Mouse (Mus musculus) liver, embryonic 12.5 days (tissue): ENCODE data around the gene Gnat3. TPM values are rescaled to one million over a fixed set of nuclear protein-coding genes. Genes with fewer than 3 reads are reported as not detected.

Experiments used
- ATAC-seq: fragments of 200-750 bp; cut with Nextera tagmentation; 2 replicates; pipeline ENCODE4 v1.8.0; 2017; ENCODE audit warnings: moderate number of reproducible peaks, mild to moderate bottlenecking, moderate library complexity
- H3K27ac ChIP-seq: fragments of 300-500 bp; sonication (generic); 2 replicates; pipeline ENCODE4 v1.5.1; 2016; ENCODE audit warnings: mild to moderate bottlenecking
- H3K27me3 ChIP-seq: fragments of 300-500 bp; sonication (generic); replicated peaks from 2 replicates; pipeline ENCODE4 v1.6.1; 2016; ENCODE audit warnings: mild to moderate bottlenecking, moderate library complexity
- H3K36me3 ChIP-seq: fragments of 300-500 bp; sonication (generic); 2 replicates; pipeline ENCODE4 v1.6.1; 2016; ENCODE audit warnings: mild to moderate bottlenecking, moderate library complexity
- H3K4me1 ChIP-seq: fragments of 300-500 bp; sonication (generic); 2 replicates; pipeline ENCODE4 v1.6.1; 2016
- H3K4me2 ChIP-seq: fragments of 300-500 bp; sonication (generic); 2 replicates; pipeline ENCODE4 v1.6.1; 2016; ENCODE audit warnings: mild to moderate bottlenecking, moderate library complexity
- H3K4me3 ChIP-seq: fragments of 300-500 bp; sonication (generic); 2 replicates; pipeline ENCODE4 v1.5.1; 2016; ENCODE audit warnings: mild to moderate bottlenecking, moderate library complexity
- H3K9ac ChIP-seq: fragments of 300-500 bp; sonication (generic); 2 replicates; pipeline ENCODE4 v1.6.1; 2016; ENCODE audit warnings: mild to moderate bottlenecking, moderate library complexity
- H3K9me3 ChIP-seq: fragments of 300-500 bp; sonication (generic); replicated peaks from 2 replicates; pipeline ENCODE4 v1.6.1; 2016; ENCODE audit warnings: mild to moderate bottlenecking, moderate library complexity
- WGBS: fragments of 180-500 bp; shearing (Covaris S2); methylation state at CpG from one replicate; pipeline ENCODE4 v1.1.7; 2016; ENCODE audit not compliant: insufficient replicate concordance; 5-methylcytosine and 5-hydroxymethylcytosine counted together
- polyA plus RNA-seq: library from polyadenylated mRNA; unstranded; fragments of >200 nt; fragmentation: Nextera tagmentation; extraction: Ambion mirVana; gene quantifications from 2 replicates; pipeline ENCODE4 v1.2.1, GENCODE M21; 2016

Gnat3 gene
- polyA plus RNA-seq, 1 experiment from 2014 or later = not detected

DNA sequence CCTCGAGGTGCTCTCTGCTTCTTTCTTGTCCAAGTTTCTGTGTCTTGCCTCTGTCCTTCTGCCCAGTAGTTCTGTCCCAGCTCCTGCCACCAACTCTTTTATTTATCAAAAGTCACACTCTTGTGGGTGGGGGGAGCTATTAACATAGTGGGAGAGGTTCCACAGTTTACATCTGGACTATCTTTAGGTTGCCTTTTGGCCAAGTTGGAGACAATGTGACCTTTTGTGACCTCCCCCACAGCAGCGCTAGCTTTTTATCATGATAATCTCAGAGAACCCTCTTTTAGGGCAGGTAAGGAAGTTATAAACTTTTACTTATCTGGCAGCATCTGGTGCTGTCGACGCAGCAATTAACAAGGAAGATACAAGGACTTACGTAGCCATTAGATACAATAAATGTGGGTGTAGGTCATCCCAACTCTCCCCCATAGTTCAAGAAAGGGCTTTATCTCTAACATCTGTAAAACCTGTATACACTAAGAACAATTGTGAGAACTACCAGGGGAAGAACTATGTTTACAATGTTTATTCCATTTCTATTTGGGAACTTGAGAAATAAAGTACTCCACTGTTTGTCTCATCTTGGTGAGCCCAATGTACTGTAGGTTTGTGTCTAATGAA lies 18.3 kb downstream of the Gnat3 start:
- Histone ChIP-seq H3K27me3 (no peaks in the 10 kb centered on the region), H3K36me3 (no peaks in the 10 kb centered on the region), H3K9me3 (0 out of 2 replicates have a peak, but pooled peaks cover 4% of the 10 kb centered on the region), H3K4me3 (no peak overlapping the region), H3K4me1 (no peaks in the 10 kb centered on the region), H3K4me2 (no peak overlapping the region), H3K27ac (no peak overlapping the region), H3K9ac (no peak overlapping the region)
- no peak for ATAC-seq
- 52% methylated on average over 5 of the region's 5 CpGs for WGBS

DNA sequence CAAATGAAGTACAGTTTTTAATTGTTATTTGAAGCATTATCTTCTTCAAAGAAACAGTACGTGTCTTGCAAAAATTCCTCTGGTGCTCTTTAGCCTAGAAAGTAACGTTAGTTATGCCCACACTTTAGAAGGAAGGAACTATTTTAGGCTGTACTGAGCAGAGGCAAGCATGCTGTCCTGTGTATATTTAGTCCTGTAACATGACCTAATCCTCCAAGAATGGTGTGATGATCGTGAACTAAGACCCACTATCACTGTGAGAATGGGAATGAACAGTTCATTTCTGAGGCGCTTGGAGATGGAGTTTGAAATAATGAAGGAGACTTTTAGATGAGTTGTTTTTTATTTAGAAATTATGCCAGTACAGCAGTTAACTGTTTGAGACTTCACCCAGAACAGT lies 20.4 kb downstream of the Gnat3 start:
- ATAC-seq = no peak
- H3K4me2 ChIP-seq = no peak overlapping the region
- 54% methylated on average over 4 of the region's 4 CpGs for WGBS

DNA sequence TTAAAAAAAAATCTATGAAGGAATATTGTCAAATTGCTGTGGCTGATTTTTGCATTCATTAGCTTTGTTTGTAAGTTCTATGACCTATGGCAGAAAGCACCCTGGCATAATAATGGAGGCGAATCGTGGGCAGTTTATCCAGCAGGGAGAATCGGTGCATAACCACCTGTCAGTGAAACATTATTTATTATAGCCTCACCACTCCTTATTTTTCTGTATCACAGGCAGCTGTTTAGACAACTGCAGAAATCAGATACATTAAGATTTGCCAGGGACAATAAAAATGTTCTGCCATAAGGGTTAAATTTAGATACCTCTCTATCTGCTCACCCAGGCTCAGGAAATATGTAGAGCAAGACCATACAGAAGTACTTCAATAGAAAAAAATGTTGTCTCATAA lies 22.2 kb downstream of the Gnat3 start:
- Histone ChIP-seq H3K36me3 (no peaks in the 10 kb centered on the region), H3K4me2 (no peak overlapping the region), H3K9ac (no peak overlapping the region), H3K4me1 (no peaks in the 10 kb centered on the region), H3K27ac (no peak overlapping the region), H3K9me3 (no peaks in the 10 kb centered on the region), H3K27me3 (no peaks in the 10 kb centered on the region), H3K4me3 (no peak overlapping the region)
- WGBS = 62% methylated on average over 3 of the region's 3 CpGs
- ATAC-seq = no peak

More for the DNA sequence above, 20.4 kb downstream of the Gnat3 start:
- Histone ChIP-seq H3K9me3 (0 out of 2 replicates have a peak, but pooled peaks cover 4% of the 10 kb centered on the region), H3K27ac (no peak overlapping the region), H3K9ac (no peak overlapping the region), H3K4me3 (no peak overlapping the region), H3K36me3 (no peaks in the 10 kb centered on the region), H3K27me3 (no peaks in the 10 kb centered on the region), H3K4me1 (no peaks in the 10 kb centered on the region)

DNA sequence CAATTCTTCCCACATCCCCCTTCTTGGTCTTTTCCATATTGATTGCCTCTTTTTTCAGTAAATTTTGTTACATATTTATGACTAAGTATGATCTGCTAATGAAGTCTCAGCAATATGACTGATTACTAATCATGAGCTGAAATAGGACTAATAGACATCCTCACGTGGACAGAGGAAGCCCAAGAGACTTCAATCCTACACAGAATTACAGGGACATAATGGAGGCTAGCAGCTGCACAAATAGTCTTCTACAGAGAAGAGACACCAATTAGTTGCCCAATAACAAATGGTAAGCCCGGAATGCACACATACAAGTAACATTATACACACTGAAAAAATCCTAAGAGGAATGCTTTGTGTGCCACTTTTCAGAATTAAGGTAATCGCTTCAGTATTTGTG lies 24.3 kb downstream of the Gnat3 start:
- Histone ChIP-seq H3K4me2 (no peak overlapping the region), H3K36me3 (no peaks in the 10 kb centered on the region), H3K4me1 (no peaks in the 10 kb centered on the region), H3K27me3 (no peaks in the 10 kb centered on the region), H3K9ac (no peak overlapping the region), H3K4me3 (no peak overlapping the region), H3K27ac (no peak overlapping the region), H3K9me3 (no peaks in the 10 kb centered on the region)
- ATAC-seq = no peak
- WGBS = 63% methylated on average over 3 of the region's 3 CpGs

DNA sequence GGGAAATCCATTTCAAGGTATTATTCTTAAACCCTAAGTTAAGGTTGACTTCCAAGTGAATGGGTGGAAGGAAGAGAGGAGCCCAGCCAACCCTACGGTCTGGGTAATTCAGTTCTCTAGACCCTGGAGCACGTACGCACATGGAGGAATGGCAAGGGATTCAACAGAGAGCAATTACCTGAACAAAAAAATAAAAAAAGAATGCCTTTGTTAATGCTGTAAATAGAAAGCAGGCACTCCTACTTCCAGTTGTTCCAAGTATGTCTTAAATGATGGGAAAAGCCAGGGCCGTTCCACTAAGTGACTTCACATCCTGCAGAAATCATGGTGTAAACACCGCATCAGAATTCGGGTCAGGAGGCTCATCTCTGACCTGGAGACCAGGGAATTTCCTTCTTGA lies 28.3 kb downstream of the Gnat3 start:
- no peak overlapping the region for H3K27ac ChIP-seq
- no peak for ATAC-seq
- no peaks in the 10 kb centered on the region for H3K36me3 ChIP-seq
- H3K4me2 ChIP-seq = no peak overlapping the region
- no peaks in the 10 kb centered on the region for H3K27me3 ChIP-seq
- WGBS = 72% methylated on average over 6 of the region's 6 CpGs
- no peak overlapping the region for H3K9ac ChIP-seq
- no peak overlapping the region for H3K4me3 ChIP-seq
- no peaks in the 10 kb centered on the region for H3K9me3 ChIP-seq
- no peaks in the 10 kb centered on the region for H3K4me1 ChIP-seq

DNA sequence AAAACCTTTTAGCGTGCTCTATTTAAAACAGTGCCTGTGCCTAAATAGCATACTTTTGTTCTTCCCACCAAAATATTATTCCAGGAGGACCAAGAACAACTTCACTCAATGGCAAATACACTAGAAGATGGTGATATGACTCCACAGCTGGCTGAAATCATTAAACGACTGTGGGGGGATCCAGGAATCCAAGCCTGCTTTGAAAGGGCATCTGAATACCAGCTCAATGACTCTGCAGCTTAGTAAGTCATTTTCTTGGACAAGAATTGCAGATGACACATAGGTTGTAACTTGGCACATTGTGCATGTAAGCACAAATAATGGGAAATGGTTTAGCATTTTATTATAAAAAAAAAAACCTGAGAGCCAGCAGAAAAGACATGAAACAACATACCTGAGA lies 37.2 kb downstream of the Gnat3 start:
- Histone ChIP-seq H3K27me3 (no peaks in the 10 kb centered on the region), H3K4me2 (no peak overlapping the region), H3K4me1 (no peaks in the 10 kb centered on the region), H3K36me3 (no peaks in the 10 kb centered on the region), H3K4me3 (no peak overlapping the region), H3K9me3 (no peaks in the 10 kb centered on the region), H3K27ac (no peak overlapping the region), H3K9ac (no peak overlapping the region)
- WGBS = 56% methylated on average over 2 of the region's 2 CpGs
- ATAC-seq = no peak

DNA sequence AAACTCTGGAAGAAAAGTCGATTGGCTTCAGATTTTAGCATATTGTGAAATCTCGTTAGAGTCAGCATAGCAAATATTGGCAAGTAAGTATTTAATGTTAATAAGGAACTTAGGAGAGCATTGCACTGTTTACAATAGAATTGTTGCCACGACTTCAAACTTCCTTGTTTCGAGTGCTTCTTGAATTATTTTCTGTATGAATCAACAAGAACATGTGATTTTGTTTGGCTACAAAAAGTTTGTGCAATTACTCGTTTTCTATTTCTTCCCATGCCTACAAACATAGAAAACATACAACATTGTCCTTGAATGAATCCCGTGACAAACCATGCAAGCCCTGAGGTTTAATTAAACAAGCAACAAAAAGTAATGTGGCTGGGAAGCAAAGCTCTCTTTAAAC lies 37.8 kb downstream of the Gnat3 start:
- WGBS = 49% methylated on average over 6 of the region's 6 CpGs
- Histone ChIP-seq H3K4me1 (no peaks in the 10 kb centered on the region), H3K27ac (no peak overlapping the region), H3K4me2 (no peak overlapping the region), H3K9ac (no peak overlapping the region), H3K4me3 (no peak overlapping the region), H3K36me3 (no peaks in the 10 kb centered on the region), H3K9me3 (no peaks in the 10 kb centered on the region), H3K27me3 (no peaks in the 10 kb centered on the region)
- no peak for ATAC-seq

DNA sequence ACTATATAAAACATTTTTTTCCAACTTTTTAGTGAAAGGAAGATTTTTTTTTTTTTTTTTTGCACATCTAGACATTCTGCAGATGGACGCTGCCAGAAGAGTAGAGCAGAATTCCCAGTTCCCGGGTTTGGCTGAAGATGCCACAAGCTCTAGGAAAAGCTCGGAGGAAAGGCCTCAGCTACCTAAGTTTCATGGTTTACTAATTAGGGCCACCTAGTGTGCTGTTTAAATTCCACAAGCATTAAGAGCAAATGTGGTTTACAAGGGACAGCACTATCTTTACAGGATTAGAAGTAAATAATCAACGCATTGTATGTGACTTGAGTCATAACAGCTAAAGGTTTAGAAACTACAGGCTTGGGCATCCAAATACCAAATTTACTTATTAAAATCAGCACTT lies 39.3 kb downstream of the Gnat3 start:
- Histone ChIP-seq H3K4me3 (no peak overlapping the region), H3K4me1 (no peaks in the 10 kb centered on the region), H3K27ac (no peak overlapping the region), H3K4me2 (no peak overlapping the region), H3K9me3 (no peaks in the 10 kb centered on the region), H3K36me3 (no peaks in the 10 kb centered on the region), H3K27me3 (no peaks in the 10 kb centered on the region), H3K9ac (no peak overlapping the region)
- WGBS = 55% methylated on average over 4 of the region's 4 CpGs
- no peak for ATAC-seq

DNA sequence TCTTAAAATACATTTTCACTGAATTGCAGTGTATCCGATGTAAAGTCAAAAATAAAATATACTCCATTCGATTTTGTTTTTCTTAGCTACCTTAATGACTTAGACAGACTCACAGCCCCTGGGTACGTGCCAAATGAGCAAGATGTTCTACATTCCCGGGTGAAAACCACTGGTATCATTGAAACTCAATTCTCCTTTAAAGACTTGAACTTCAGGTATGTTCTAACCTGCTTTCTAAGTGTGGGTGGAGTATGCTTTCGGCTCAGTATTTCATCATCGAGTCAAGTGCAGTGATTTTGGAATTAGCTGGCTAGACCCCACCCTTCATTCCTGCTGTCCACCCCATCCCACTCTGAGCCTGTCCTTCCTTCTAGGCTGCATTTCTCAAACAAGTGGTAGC lies 41.3 kb downstream of the Gnat3 start:
- WGBS = 72% methylated on average over 6 of the region's 6 CpGs
- H3K9me3 ChIP-seq = no peaks in the 10 kb centered on the region
- H3K4me1 ChIP-seq = no peaks in the 10 kb centered on the region
- H3K36me3 ChIP-seq = no peaks in the 10 kb centered on the region
- H3K4me3 ChIP-seq = no peak overlapping the region
- no peak overlapping the region for H3K9ac ChIP-seq
- H3K4me2 ChIP-seq = no peak overlapping the region
- no peaks in the 10 kb centered on the region for H3K27me3 ChIP-seq
- no peak overlapping the region for H3K27ac ChIP-seq
- no peak for ATAC-seq

DNA sequence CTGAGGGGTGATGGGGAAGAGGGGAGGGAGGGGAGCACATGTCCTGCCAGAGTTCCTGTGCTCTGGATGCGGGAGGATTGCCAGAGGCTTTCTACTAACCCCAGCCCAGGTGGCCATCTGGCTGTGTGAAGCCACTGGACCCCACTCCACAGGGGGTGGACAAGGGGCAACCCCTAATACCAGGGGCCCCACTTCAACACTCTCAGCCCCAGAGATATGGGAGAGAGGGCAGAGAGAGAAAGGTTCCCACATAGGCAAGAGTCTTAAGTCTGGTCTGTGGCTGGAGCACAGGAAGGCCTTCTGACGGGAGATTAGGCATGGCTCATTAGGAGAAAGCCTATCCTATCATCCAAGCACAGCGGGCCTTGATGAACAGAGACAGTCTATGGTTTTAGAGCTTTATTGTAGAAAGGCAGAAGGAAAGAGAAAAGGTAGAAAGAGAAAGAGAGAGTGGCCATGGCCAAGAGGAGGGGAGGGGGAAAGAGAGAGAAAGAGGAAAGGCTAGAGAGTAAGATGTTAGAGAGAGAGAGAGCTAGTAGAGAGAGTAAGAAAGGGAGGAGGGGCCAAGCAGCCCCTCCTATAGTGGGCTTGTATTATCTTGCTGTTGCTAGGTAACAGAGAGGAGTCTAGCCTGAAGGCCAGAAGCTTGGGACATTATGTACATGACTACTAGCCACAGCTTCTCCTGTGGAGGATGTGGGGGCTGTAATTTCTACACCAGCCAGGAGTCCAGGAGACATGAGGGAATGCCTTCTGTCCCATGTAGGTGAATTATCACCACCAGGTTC lies 42.7 kb downstream of the Gnat3 start:
- Histone ChIP-seq H3K4me2 (no peak overlapping the region), H3K27ac (no peak overlapping the region), H3K36me3 (no peaks in the 10 kb centered on the region), H3K9me3 (no peaks in the 10 kb centered on the region), H3K4me3 (no peak overlapping the region), H3K27me3 (no peaks in the 10 kb centered on the region), H3K4me1 (no peaks in the 10 kb centered on the region), H3K9ac (no peak overlapping the region)
- no peak for ATAC-seq
- 65% methylated on average over 3 of the region's 3 CpGs for WGBS

DNA sequence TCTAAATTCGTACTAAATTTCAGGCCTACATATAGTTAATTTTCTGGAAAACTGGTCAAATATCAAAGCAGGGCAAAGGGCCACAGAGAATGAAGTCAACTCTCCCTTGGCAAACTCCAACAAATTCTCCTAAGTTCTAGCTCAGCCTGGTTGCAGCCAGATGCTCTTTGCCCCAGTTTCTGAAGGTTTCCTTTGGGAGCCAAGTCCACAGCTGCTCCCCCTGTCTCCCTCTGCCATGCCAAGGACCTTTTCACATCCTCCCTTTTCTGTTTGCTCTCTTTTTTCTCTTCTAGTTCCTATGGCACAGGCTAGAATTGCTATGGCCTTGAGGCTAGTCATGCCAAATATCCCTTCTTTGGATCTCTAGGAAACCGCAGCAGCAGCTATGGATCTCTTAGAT lies 43.8 kb downstream of the Gnat3 start:
- Histone ChIP-seq H3K36me3 (no peaks in the 10 kb centered on the region), H3K27ac (no peak overlapping the region), H3K4me3 (no peak overlapping the region), H3K4me2 (no peak overlapping the region), H3K9me3 (no peaks in the 10 kb centered on the region), H3K4me1 (no peaks in the 10 kb centered on the region), H3K27me3 (no peaks in the 10 kb centered on the region), H3K9ac (no peak overlapping the region)
- 61% methylated on average over 2 of the region's 2 CpGs for WGBS
- ATAC-seq = no peak

DNA sequence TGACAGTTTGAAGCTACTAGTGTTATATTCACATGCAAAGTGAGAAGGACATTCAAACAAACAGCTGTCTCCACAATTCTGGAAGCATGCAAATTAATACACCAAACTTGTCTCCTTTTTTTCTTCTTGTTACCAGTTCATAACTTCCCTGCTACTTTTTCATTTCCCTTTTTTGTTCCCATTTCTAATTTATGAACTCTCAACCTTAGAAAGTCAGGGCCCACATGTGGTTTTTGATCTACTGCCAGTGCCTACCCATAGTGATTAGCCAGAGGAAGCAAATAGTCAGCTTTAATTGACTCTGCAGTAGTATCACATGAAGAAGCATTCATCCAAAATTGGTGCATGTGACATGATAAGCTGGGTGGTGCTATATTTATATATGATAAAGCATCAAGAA lies 44.7 kb downstream of the Gnat3 start:
- H3K36me3 ChIP-seq = no peaks in the 10 kb centered on the region
- H3K27me3 ChIP-seq = no peaks in the 10 kb centered on the region
- no peaks in the 10 kb centered on the region for H3K4me1 ChIP-seq
- H3K4me3 ChIP-seq = no peak overlapping the region
- ATAC-seq = no peak
- H3K9me3 ChIP-seq = no peaks in the 10 kb centered on the region
- no peak overlapping the region for H3K4me2 ChIP-seq
- H3K27ac ChIP-seq = no peak overlapping the region
- H3K9ac ChIP-seq = no peak overlapping the region

DNA sequence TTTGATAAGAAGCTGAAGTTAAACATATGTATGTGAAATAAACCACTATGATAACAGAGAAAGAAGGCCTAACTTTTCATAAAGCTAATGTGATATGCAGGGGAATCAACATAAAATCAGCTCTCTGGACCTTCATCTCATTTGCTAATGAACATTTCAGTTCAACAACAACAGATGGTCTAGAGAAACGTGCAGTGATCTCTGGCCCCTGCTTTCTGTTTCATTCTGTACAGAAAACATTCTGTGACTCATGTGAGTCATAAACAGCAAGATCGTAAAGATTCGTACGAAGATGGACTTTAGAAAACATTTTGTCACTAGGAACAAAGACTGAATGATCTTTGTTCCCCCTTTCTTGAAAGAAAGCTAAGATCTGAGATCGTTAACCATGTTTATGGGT lies 48.0 kb downstream of the Gnat3 start:
- Histone ChIP-seq H3K4me3 (no peak overlapping the region), H3K27ac (no peak overlapping the region), H3K9me3 (no peaks in the 10 kb centered on the region), H3K4me1 (no peaks in the 10 kb centered on the region), H3K36me3 (no peaks in the 10 kb centered on the region), H3K27me3 (no peaks in the 10 kb centered on the region), H3K9ac (no peak overlapping the region), H3K4me2 (no peak overlapping the region)
- ATAC-seq = no peak
- 69% methylated on average over 5 of the region's 5 CpGs for WGBS
